Mouse (Mus musculus) gastrocnemius, postnatal 36 days (tissue): ENCODE measurements around the gene Ube2q2. TPM values are rescaled to one million over a fixed set of nuclear protein-coding genes. Genes with fewer than 3 reads are reported as not detected.
"Not testable (repeated sequence)": the region's sequence is repeated elsewhere in the genome, so short reads cannot be mapped to it uniquely, and the experiment has no call there.

Experiments
- DNase-seq, 2 experiments: peaks; one replicate each; pipeline ENCODE4 v3.0.0; 2022
- intact Hi-C: fragments of 180-260 bp; cut with DNase I; formaldehyde crosslinking; loops from one replicate; pipeline ENCODE4 v1.15.1; 2025
- long read RNA-seq, 2 experiments: library from polyadenylated mRNA; stranded (forward); transcript quantifications; one replicate each; pipeline ENCODE4 v2.0.0; 2021
- total RNA-seq, 2 experiments: library from RNA; stranded (reverse); gene quantifications; 2 replicates each; pipeline ENCODE4 v1.2.3; 2021

Ube2q2 gene
- total RNA-seq = 10 to 100 TPM; 30.2 to 33.4 TPM
- long read RNA-seq, experiment 1, transcript Ube2q2-201 (13 exons, 3,456 nt) = major isoform, 19 of 33 reads
- long read RNA-seq, experiment 1, transcript Ube2q2-202 (12 exons, 1,680 nt) = minor isoform, 7 of 33 reads
- long read RNA-seq, experiment 1, partial matches to known transcripts = 4 of 33 reads
- long read RNA-seq, experiment 1, other reads (novel, unspliced or antisense) = 3 of 33 reads
- long read RNA-seq, experiment 2, transcript Ube2q2-201 (13 exons, 3,456 nt) = major isoform, 19 of 36 reads
- long read RNA-seq, experiment 2, transcript Ube2q2-202 (12 exons, 1,680 nt) = minor isoform, 8 of 36 reads
- long read RNA-seq, experiment 2, partial matches to known transcripts = 2 of 36 reads
- long read RNA-seq, experiment 2, other reads (novel, unspliced or antisense) = 6 of 36 reads

DNA sequence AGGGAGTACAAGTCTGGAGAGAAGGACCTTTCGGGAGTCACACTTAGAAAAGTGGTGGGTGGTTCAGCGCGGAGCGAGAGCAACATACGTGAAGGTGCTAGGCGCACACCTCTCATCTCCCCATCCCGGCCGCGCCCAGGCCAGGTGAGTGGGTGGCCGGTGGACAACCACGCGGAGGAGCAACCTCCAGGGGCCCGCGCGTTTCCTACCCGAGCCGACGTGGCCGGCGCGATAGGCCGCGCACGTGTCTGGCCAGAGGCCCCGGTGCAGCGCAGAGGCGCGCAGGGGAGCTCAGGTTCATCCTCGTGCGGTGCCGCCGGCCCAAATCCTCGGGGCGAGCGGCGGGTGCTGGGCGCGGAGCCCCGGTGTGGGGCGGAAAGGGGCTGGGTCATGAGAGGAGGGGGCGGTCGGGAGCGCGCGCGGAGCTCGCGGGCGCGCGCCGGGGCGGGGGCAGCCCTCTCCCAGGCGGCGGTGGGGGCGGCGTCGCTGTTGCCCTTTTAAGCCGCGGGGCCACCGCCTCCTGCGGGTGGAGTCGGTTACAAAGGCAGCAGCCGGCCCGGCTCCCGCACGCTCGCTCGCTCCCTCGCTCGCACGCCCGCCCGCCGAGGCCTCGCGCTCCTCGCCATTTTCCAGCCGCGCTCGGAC, at the start of gene Ube2q2:
Gene Ube2q2 (plus strand): TSS at position 1 of the 645 bp plus-strand sequence.
- intact Hi-C loops = no loop called here
- peak; percentile 62 to 65 for DNase-seq

DNA sequence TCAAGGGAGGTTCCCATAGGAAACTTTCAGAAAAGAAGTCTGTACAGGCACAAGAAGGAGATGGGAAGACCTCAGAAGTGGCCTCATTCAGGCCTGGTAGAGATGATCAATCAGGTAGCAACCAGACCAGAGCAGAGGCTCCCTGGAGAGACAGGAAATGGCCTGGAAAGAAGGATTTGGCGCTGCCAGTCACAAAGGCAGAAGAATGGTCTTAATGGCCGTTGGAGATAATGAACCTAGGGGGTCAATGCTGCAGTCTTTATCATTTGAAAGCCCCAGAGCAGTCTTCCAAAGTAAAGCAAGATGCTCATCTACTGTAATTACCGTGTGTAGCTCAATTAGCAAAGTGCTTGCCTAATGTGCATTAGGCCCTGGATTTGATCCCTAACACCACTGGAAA, 47.5 kb upstream of the Ube2q2 start:
- DNase-seq = no peak
- intact Hi-C loops = no loop called here

DNA sequence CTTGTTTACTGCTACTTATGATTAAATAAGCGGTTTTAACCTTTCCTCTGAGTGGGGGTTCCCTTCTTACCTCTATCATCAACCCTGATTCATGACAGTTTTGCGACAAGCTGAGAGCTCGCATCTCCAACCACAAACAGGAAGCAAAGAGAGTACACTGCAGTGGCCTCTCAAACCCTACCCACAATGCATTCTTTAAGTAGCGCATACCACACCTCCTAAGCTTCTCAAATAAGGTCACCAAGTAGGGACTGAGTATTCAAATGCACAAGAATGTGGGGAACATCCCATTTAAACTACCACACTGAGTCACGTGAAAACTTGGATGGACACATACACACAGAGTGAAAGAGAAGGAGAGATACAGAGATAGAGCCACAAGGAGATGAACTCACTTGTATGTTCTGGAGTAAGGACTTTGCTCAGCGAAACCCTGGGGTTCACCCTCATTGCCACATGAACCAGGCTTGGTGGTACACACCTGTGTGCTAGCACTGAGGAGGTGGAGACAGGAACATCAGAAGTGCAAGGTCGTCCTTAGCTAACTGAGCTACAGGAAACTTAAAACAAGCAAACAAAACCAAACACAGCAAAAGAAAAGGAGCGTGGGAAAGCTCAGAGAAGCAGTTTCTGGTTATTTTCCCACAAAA, 46.3 kb upstream of the Ube2q2 start:
- intact Hi-C loops = no loop called here
- no peak for DNase-seq

DNA sequence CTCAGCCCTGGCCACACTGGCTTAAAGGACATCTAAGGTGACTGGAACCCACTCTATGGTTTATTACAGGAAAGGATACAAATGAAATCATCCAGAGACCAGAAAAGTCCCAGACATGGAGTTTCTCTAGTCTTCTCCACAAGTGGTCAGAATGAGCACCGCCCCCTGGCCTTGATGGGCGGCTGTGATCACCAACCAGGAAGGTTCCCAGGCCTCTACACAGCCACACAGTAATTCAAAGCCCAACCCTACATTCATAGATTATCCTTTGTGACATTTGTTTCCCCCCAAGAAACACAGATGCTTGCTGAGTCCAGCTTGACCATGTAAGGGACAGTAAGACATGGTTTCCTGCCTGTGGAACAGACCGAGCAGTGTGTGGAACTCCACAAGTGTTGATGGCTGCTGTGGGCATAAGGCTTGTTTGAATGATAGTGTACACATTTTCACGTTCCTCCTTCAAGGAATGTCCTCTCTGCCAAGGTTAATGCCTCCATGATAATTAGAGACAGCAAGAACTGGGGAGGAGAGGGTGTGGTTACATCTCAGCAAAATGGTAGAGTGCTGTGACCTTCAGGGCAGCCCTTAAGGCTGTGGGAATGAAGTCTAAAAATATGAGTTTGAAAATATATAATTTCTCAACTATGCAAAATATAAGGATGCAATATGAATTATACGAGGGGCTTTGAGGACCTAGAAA, 45.6 kb upstream of the Ube2q2 start:
- intact Hi-C loops = no loop called here
- no peak for DNase-seq

DNA sequence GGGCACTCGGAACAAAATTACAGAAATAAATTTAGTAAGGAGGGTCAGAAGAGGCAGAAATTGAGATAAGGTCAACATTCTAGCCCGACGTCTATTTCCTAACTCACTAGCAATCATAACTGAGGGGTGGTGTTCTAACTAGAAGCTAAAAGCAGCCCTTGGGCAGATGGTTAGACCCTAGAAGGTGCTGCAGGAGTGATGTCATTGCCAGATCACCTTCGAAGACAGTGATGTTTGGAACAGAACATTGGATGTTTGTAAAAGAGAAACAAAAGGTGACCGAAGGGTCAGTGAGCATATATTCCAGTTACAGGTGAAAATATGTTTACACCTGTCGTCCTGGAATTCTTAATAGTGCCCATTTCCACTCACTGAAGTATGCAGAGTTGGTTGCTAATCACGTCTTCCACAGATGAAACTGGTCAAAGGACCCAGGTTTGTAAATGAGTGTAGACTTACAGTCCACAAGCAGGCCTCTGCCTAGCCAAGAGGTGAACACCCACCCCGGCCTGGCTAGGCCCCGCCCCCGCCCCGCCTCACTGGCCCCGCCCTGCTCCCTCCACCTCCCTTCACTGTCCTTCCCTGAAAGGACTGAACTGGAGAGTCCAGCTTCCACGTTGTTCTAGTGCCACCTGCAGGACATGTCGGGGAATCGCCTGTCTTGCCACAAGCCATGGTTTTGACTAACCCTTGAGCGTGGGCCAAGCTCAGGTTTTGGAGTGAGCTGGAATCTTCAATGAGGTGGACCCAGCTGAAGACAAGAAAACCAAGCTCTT, 38.4 kb upstream of the Ube2q2 start:
- DNase-seq = peak; percentile 72 to 77
- intact Hi-C loops = loop anchor here (5.0 to 10.0 kb wide), 2 partner anchors 63 to 365 kb away; partner anchors contain the start of gene Chrnb4

DNA sequence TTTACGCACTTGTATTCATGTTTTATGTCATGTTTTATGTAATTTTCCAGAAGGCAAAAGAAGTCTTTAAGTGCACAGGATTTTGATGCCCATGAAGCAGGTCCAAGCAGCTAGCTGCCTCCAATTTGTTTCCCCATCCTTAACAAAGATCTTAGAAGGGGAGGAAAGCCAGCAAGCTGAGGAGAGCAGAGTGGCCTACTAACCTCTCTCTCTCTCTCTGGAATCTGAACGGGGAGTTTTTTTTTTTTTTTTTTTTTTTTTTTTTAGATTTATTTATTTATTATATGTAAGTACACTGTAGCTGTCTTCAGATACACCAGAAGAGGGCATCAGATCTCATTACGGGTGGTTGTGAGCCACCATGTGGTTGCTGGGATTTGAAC, 37.8 kb upstream of the Ube2q2 start:
- intact Hi-C loops = loop anchor here (5.0 to 10.0 kb wide), 2 partner anchors 64 to 366 kb away; partner anchors contain the start of gene Chrnb4

DNA sequence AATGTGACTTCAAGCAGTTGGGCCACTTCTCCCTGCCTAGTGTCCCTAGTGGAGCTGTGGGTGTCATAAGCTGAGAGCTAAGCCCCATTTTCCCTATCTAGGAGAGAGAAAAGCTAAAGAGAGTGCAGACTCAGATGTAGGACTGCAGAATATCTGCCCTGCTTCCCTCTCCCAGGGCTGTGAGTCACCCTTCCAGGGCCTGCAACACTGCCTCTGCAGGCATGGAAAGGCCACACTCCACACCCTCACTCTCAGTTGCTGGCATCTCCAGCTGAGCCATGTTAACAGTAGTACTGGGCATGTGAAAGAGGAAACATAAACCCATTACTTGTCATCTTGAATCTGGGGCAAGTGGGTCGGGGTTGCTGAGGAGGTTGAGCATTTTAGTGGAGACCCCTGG, 33.9 kb upstream of the Ube2q2 start:
- no peak for DNase-seq
- intact Hi-C loops = loop anchor here (5.0 to 10.0 kb wide), 2 partner anchors 67 to 370 kb away; partner anchors contain the start of gene Chrnb4

More for the DNA sequence above, 37.8 kb upstream of the Ube2q2 start:
- DNase-seq = not testable (repeated sequence)

DNA sequence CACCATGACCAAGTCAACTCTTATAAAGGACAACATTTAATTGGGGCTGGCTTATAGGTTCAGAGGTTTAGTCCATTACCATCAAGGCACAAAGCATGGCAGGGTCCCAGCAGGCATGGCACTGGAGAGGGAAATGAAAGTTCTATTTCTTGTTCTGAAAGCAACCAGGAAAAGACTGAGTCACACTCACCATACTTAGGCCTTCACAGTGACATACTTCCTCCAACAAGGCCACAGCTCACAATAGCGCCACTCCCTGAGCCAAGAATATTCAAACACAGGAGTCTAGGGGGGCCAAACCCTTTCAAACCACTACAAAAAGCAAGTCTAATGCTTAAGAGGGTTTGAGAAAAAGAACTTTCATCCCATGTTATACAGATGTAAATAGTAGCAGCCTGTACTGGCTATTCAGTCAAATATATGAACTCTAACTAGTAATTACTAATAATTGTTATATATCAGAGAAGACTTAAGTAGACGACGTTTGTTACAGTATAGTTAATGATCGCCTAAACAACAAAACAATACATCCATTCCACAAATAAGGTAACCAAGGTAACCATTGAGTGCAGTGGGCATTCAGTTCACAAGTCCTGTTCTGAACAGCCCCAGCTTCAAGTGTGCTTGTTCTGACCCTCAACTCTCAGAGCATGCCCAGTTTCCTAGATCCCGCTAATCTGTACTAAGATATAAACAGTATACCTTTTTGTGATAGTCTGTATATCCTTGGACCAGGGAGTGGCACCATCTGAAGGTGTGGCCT, 31.2 kb upstream of the Ube2q2 start:
- intact Hi-C loops = loop anchor here (10.0 kb wide), 1 partner anchor 373 kb away; no protein-coding TSS in a partner anchor
- no peak for DNase-seq

DNA sequence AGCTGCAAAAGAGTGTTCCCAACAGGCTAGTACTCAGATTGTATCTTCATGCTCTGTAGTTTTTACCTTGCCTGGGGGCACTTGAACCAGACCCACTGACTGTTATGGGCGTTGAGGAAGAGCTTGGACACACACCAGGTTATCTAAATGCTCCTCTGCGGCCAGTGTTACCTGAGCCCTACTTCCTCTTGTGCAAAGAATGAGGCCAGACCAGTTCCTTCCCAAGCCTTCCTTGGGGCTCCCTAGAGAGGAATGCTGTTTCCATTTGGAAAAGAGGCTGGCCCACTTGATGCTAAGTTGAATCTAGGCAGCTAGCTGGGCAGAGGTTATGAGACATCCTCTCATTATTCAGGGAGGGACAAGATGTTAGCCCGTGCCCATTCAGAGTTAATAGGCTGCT, 26.1 kb upstream of the Ube2q2 start:
- DNase-seq = no peak
- intact Hi-C loops = no loop called here

DNA sequence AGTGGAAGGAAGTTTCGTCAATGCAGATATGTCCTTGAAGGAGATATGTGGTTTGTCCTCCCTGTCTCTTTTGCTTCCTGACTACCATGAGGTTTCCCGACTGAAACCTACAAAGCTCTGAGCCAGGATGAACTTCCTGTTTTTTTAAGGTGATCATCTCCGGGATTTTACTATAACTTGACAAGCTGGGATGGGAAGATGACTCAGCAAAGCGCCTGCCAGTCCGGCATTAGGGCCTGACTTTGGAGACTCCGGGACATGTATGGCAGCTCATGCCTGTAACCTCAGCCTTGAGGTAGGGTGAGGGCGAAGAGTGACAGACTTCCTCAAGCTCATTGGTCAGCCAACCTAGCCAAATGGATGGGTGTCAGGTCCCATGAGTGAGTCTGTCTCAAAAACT, 22.9 kb upstream of the Ube2q2 start:
- DNase-seq = no peak
- intact Hi-C loops = no loop called here

DNA sequence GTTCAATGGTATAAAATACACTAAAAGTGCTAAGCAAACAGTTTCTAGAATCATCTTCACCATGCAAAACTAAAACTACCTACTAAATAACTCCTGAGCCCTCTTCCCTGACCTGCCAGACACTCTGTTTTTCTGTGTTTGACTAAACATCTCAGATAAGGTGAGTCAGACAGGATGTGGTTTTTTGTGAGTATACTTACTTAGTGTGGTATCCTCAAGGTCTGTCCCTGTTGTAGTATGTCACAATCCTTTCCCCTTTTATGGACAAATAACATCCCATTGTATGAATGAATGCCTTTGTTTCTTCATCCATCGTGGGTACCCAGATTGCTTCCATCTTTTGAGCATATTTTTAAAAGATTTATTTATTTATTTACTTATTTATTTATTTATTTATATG, 22.4 kb upstream of the Ube2q2 start:
- DNase-seq = no peak
- intact Hi-C loops = no loop called here

DNA sequence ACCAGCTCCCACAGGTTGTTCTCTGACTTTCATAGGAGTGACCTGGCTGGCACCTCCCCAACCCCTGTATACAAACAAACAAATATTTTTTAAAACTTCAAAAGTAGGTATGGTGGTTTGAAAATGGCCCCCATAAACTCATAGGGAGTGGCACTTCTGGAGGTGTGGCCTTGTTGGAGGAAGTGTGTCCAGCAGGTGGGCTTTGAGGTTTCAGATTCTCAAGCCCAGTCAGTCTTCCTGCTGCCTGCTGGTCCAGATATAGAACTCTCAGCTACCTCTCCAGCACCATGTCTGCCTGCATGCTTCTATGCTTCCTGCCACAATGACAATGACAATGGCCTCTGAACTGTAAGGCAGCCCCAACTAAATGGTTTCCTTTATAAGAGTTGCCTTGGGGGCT, 16.8 kb upstream of the Ube2q2 start:
- intact Hi-C loops = no loop called here
- DNase-seq = no peak

DNA sequence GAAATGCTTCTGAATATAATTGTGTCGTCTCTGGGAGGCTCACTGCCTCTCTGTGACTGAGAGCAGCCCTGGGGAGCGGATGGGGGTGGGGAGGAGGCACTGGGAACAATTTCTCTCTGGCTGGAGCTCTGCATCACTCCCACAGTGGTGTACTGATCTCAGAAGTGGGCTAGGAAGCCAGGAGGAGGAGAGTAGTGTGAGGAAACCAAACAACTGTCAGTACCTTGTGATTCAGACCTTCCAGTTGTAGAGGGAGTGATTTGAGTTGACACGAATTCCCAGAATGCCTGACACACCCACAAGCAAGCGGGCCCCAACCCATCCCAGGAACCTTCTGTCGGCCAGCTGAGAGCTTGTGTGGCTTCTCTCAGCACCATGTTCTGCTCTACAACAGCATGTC, 12.1 kb upstream of the Ube2q2 start:
- intact Hi-C loops = no loop called here
- no peak for DNase-seq

DNA sequence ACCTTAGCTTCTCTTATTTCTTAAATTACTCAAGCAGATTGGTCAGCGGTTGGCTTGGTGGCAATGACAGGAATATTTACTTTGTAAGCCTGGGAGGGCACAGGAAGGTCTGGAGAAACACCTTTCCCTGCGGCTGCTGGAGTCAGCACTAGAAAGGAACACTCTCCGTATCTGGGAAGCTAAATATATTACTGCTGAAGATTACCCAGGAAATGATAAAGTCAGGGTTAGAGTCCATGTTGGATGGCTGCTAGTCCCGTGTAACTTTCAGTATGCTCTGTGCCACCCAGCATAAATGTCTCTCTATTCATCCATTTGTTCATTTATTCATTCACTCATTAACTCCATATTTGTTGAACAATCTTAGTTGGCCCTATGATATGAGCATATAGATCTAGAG, 11.5 kb upstream of the Ube2q2 start:
- intact Hi-C loops = no loop called here
- no peak for DNase-seq

DNA sequence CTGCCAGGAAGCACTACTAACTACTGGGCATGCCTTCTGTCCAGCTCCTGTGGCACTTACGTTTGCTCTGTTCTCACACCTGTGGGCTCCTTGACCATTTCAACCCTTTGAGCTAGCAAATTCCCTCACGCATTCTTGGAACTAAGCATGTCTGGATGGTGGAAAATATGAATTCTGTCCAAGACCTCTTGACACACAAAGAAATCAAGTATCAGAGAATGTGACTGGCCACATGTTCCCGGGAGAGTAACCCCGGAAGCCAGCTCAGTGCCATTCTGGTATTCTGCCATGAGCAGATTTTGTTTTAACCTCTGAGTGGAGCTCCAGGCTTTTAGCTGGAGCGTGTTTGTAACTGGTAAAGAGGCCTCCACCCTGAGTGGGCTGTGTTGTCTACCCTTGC, 8.7 kb upstream of the Ube2q2 start:
- intact Hi-C loops = loop anchor here (2.0 to 5.0 kb wide), 2 partner anchors 173 to 252 kb away; no protein-coding TSS in a partner anchor
- DNase-seq = no peak

DNA sequence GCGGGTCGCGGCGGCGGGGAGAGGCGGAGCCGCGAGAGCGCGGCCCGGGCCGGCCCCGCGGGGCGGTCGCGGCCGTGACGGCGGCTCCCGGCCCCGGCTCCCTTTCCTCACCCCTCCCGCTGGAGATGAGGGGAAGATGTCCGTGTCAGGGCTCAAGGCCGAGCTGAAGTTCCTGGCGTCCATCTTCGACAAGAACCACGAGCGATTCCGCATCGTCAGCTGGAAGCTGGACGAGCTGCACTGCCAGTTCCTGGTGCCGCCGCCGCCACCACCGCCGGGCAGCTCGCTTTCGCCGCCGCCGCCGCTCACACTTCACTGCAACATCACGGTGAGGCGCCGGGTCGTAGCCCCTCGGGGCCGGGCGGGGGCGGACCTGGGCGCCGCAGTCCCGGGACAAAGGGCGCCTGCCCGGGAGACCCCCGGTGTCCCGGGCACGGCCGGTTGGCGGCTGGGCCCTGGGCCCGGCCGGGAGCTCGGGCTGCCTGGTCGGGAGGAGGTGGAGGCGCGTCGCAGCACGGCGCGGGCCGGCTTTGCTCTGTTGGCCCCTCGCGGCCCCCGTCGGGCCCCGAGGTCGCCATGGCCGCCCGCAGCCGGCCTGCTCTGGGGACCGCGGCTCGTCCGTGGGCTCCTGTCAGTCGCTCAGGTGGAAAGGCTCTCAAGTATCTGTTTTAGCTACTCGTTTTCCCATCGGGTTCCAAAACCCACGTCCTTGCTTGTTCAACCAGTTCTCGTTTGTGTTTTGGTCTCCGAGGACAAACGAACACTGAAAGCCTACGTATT, 1.0 kb downstream of the Ube2q2 start:
- intact Hi-C loops = no loop called here
- DNase-seq = peak; percentile 12 to 53

DNA sequence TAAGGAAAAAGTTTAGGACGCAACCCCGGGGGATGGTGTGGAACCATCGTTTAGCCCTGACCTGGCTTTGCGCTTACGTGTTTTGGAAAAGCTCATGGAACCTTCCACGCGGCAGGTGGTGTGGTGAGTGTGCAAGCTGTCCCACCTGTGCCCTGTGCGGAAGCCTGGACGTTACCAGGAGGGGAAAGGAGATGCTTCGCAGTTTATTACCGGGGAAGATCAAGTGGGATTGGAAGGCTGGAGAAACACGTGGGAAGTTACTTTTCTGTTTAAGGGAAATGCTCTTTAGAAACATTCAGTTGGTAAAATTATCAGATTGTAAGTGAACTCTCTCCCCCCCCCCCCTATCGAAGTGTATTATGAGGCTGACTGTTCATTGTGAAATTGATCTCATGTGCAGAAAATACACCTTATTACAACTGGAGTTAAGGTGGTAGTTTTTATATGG, 1.6 kb downstream of the Ube2q2 start:
- intact Hi-C loops = no loop called here
- no peak for DNase-seq

DNA sequence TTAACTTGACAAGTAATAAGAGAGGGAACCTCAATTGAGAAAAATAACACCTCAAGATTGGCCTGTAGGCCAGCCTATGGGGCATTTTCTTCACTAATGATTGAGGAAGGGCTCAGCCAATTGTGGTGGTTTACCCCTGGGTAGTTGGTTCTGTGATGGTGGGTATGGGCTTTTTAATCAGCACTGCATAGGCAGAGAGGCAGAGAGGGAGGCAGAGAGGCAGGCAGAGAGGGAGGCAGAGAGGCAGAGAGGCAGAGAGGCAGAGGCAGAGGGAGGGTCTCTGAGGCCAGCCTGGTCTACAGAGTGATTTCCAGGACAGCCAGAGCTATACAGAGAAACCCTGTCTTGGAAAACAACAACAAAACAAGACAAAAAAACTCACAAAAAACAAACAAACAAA, 2.4 kb downstream of the Ube2q2 start:
- intact Hi-C loops = no loop called here
- peak in 1 of 2 experiments; percentile 15 for DNase-seq
